Mouse (Mus musculus) hindbrain, embryonic 13.5 days (tissue): ENCODE measurements around the gene Mmp1b. TPM values are rescaled to one million over a fixed set of nuclear protein-coding genes. Genes with fewer than 3 reads are reported as not detected.
"Not testable (repeated sequence)": the region's sequence is repeated elsewhere in the genome, so short reads cannot be mapped to it uniquely, and the experiment has no call there.

Experiments used
- ATAC-seq: fragments of 200-750 bp; cut with Nextera tagmentation; 2 replicates; pipeline ENCODE4 v1.8.0; 2017; ENCODE audit warnings: moderate TSS enrichment; ENCODE audit not compliant: low FRiP score
- H3K27ac ChIP-seq: fragments of 300-500 bp; sonication (generic); 2 replicates; pipeline ENCODE4 v1.5.1; 2015; ENCODE audit warnings: inconsistent platforms, mild to moderate bottlenecking, moderate library complexity
- H3K27me3 ChIP-seq: fragments of 300-500 bp; sonication (generic); 2 replicates; pipeline ENCODE4 v1.6.1; 2015; ENCODE audit warnings: mild to moderate bottlenecking, inconsistent platforms
- H3K36me3 ChIP-seq: fragments of 300-500 bp; sonication (generic); 2 replicates; pipeline ENCODE4 v1.6.1; 2015; ENCODE audit warnings: mild to moderate bottlenecking, inconsistent platforms
- H3K4me1 ChIP-seq: fragments of 300-500 bp; sonication (generic); replicated peaks from 2 replicates; pipeline ENCODE4 v1.6.1; 2015; ENCODE audit warnings: inconsistent platforms
- H3K4me2 ChIP-seq: fragments of 300-500 bp; sonication (generic); 2 replicates; pipeline ENCODE4 v1.6.1; 2015; ENCODE audit warnings: inconsistent platforms, mild to moderate bottlenecking, moderate library complexity
- H3K4me3 ChIP-seq: fragments of 300-500 bp; sonication (generic); 2 replicates; pipeline ENCODE4 v1.5.1; 2015; ENCODE audit warnings: mild to moderate bottlenecking, inconsistent platforms
- H3K9ac ChIP-seq: fragments of 300-500 bp; sonication (generic); 2 replicates; pipeline ENCODE4 v1.6.1; 2015; ENCODE audit warnings: mild to moderate bottlenecking, inconsistent platforms
- H3K9me3 ChIP-seq: fragments of 300-500 bp; sonication (generic); 2 replicates; pipeline ENCODE4 v1.6.1; 2016; ENCODE audit warnings: inconsistent platforms
- WGBS: fragments of 180-500 bp; shearing (Covaris S2); methylation state at CpG from one replicate; pipeline ENCODE4 v1.1.7; 2015; 5-methylcytosine and 5-hydroxymethylcytosine counted together
- polyA plus RNA-seq: library from polyadenylated mRNA; unstranded; fragments of >200 nt; fragmentation: Nextera tagmentation; extraction: Ambion mirVana; gene quantifications from 2 replicates; pipeline ENCODE4 v1.2.1, GENCODE M21; 2015

Mmp1b gene
- not detected in 2 replicates for polyA plus RNA-seq

DNA sequence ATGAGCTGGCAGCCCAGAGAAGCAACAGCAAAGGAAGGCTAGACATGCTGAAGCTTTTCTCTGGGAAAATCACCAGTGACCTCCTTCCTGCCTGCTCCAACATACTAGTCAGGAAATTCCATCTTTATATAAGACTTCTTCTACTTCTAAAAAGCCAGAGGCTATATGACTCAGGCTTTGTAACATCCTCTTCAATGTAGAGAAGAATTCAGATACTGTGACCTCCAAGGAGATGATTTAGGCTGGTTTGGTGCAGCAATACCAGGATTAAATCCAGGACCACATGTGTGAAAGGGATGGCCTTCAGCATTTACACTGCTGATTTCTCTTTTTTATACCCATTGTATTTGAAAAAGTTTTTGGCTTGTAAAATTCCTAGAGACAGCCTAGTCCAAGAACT, at the start of gene Mmp1b:
TSS of gene Mmp1b (minus strand) at position 101 of the 400 bp plus-strand sequence.
- no peaks in the 10 kb centered on the region for H3K36me3 ChIP-seq
- ATAC-seq = no peak
- H3K9me3 ChIP-seq = no peaks in the 10 kb centered on the region
- H3K27me3 ChIP-seq = no peaks in the 10 kb centered on the region
- no peaks in the 10 kb centered on the region for H3K4me1 ChIP-seq
- H3K27ac ChIP-seq = no peak within 1 kb of the TSS
- H3K4me3 ChIP-seq = no peak within 1 kb of the TSS
- H3K9ac ChIP-seq = no peak within 1 kb of the TSS
- H3K4me2 ChIP-seq = no peak within 1 kb of the TSS

DNA sequence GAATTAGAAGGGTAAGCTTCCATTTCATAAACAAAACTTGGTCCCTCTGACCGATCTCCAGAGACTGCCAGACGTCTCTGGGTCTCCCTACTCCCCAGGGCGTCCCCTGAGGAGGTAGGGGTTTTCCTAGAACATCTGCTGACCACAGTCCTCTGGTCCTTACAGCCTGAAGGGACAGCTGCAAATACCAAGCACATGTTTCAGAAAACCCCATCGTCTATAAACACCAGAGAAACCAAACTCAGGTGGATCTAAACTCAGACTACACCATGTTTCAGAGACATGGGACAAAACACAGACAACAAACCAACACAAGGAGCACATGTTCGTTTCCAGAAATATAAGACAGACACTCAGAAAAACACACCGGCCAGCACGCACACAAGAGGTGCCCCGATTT, 8.7 kb upstream of the Mmp1b start:
- not testable (repeated sequence) for ATAC-seq, H3K27me3 ChIP-seq, H3K36me3 ChIP-seq, H3K4me1 ChIP-seq, H3K27ac ChIP-seq, H3K9ac ChIP-seq, H3K4me3 ChIP-seq, H3K9me3 ChIP-seq, H3K4me2 ChIP-seq
- 81% methylated on average over 8 of the region's 8 CpGs for WGBS

DNA sequence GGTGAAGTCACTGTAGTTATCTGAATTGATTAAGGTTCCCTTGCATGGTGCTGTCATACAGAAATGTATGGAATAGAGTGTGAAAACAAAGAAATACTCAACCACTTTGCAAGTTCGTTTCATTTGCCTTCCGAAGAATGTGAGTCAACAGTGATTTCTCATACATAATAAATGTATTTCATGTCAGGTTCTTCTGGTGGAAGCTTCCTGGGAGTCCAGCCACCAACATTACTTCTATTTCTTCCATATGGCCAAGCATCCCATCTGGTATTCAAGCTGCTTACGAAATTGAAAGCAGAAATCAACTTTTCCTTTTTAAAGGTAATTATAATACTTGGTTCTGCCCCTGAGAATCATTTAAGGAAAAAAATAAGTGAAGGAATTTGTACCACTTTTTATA, 33.3 kb downstream of the Mmp1b start:
- Histone ChIP-seq H3K27ac (no peak overlapping the region), H3K9me3 (no peaks in the 10 kb centered on the region), H3K27me3 (no peaks in the 10 kb centered on the region), H3K4me3 (no peak overlapping the region), H3K4me1 (no peaks in the 10 kb centered on the region), H3K36me3 (no peaks in the 10 kb centered on the region), H3K4me2 (no peak overlapping the region), H3K9ac (no peak overlapping the region)
- WGBS = 88% methylated on average over 3 of the region's 3 CpGs
- ATAC-seq = no peak

DNA sequence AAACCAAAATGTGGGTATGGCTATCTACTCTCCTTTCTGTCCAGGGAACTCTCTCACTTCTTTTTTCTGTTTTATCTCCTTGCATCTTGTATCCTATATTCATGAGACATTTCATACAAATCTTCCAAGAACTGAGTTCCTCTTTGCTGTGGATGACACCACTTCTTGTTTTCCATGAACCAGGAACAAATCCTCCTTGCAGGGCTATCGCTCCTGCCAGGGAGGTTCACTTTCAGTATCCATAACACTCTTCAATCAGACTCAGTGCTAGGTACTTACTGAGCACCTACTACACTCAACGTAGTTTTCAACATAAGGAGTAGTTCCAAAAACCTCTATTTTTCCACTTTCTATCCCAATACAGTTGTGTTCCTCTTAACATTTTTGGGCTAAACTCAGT, 42.3 kb downstream of the Mmp1b start:
- no peak overlapping the region for H3K4me2 ChIP-seq
- H3K9me3 ChIP-seq = no peaks in the 10 kb centered on the region
- H3K36me3 ChIP-seq = no peaks in the 10 kb centered on the region
- ATAC-seq = no peak
- no peak overlapping the region for H3K9ac ChIP-seq
- H3K27me3 ChIP-seq = no peaks in the 10 kb centered on the region
- H3K4me1 ChIP-seq = no peaks in the 10 kb centered on the region
- H3K27ac ChIP-seq = no peak overlapping the region
- H3K4me3 ChIP-seq = no peak overlapping the region
- 88% methylated on average over 2 of the region's 2 CpGs for WGBS

DNA sequence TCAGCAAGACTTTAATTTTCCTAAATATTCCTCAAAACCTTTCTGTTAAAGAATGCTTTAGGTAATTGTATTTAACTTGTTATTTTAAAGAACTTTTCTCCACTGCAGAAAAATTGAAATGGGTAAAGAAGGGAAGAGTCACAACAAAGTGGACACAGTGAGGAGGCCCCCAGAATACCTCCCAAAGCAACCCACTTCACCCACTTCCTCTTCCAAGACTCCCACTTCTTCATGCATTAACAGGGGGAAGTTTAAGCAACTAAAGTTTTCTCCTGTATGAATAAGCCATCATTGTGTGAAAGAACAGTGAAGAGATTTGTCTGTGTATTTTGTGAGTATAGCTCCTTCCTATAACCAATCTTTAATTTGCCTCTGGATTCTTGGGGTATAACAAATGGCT, 43.7 kb downstream of the Mmp1b start, which contains the start of gene Mmp12:
TSS of gene Mmp12 (plus strand) at position 275 of the 400 bp plus-strand sequence.
- H3K27ac ChIP-seq = no peak within 1 kb of the TSS
- H3K4me1 ChIP-seq = no peaks in the 10 kb centered on the region
- no peaks in the 10 kb centered on the region for H3K27me3 ChIP-seq
- no peak for ATAC-seq
- no peaks in the 10 kb centered on the region for H3K36me3 ChIP-seq
- H3K9me3 ChIP-seq = no peaks in the 10 kb centered on the region
- H3K4me3 ChIP-seq = no peak within 1 kb of the TSS
- no peak within 1 kb of the TSS for H3K9ac ChIP-seq
- H3K4me2 ChIP-seq = no peak within 1 kb of the TSS

DNA sequence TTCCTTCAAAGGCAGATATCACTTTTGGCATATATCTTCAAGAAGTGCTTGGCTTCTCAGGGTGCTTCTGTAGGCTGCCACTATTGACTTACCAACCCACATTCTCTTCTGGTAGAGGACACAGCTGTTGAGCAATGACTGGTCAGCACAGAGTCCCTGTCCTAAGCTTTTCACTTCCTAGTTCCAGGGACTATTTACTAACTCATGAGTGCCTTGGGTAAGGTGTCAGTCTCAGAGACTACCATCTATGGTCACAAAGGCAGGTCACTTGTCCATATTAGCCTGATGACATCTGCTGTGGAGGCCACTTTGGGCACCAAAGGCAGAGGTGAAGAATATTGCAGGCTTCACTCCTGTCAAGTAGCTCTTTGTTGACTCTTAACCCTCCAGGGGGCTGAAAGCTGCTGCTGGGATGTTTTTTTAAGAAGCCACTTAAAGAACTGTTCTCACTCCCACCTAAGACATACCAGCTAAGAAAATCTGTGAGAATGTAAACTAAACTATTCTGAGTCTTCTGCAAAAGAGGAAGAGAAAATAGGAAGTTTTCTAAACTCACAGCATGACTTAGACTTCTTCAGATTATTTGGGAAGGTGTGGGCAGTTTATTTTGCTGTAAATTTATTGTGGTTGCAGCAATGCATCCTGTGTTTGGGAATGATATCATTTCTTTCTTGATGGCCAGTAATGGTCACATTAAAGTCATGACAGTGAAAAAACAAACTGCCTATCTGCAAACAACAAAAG, 50.9 kb downstream of the Mmp1b start:
- Histone ChIP-seq H3K4me3 (no peak overlapping the region), H3K27ac (no peak overlapping the region), H3K36me3 (no peaks in the 10 kb centered on the region), H3K27me3 (no peaks in the 10 kb centered on the region), H3K4me1 (no peaks in the 10 kb centered on the region), H3K9me3 (no peaks in the 10 kb centered on the region), H3K9ac (no peak overlapping the region), H3K4me2 (no peak overlapping the region)
- no peak for ATAC-seq

DNA sequence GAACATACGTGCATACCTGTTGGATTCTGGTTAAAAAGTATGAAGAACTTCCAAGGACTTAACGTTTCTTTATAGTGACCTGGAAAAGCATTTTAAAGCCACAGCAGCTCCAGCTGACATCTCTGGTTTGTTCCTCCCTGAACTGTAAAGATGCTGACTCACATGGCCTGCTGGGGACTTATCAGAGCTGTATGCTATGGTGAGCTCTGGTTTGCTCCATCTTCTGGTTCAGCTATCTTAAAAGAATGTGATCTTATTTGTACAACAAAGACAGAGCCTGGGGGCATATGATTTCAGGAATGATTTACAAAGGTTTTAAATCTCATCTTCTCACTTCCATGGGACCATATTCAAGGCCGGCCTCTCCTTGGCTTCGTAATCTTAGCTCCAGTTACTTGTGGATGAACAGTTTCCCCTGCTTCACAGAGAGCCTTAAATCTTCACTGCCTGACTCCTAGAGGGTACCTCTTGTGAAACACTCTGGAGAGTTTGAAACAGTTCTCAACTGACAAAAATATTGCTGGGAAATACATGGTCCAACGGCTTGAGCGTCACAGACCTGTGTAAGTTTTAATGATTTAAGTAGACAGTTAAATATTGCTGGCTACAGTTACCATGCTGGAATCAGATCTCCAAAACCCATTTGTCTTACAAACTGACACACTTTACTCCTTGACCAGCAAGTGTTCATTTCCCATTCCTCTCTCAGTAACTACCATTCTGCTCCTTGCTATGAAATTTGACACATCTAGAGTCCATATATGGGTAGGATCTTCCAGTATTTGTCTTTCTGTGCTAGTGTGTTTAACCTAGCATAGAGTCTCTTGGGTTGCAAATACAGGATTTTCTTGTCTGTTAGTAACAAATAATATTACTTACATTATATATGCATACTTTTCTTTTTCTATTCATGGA, 51.8 kb downstream of the Mmp1b start:
- WGBS = 94% methylated on average over 5 of the region's 6 CpGs

DNA sequence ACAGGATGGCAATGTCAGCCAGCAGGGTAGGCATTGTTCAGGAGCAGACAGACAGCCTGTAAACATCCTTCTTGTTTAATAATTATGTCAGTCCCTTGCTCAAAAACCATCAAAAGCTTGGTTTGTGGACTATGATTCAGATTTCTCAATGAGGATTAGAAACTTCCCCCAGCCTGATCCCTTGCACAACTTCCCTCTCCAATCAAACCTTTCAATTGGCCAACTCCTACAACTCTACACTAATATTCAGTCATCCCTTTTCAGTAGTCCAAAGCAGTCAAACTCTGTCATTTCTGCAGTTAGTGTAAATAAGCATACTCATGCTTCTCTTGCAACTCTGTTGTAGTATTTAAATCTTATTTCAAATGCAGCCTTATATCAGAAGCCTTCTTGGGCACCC, 56.0 kb downstream of the Mmp1b start:
- H3K4me2 ChIP-seq = no peak overlapping the region
- H3K9me3 ChIP-seq = no peaks in the 10 kb centered on the region
- ATAC-seq = no peak
- H3K4me3 ChIP-seq = no peak overlapping the region
- H3K9ac ChIP-seq = no peak overlapping the region
- no peaks in the 10 kb centered on the region for H3K36me3 ChIP-seq
- H3K27me3 ChIP-seq = no peaks in the 10 kb centered on the region
- H3K4me1 ChIP-seq = no peaks in the 10 kb centered on the region
- H3K27ac ChIP-seq = no peak overlapping the region

More for the DNA sequence above, 51.8 kb downstream of the Mmp1b start:
- Histone ChIP-seq H3K27ac (no peak overlapping the region), H3K9ac (no peak overlapping the region), H3K27me3 (no peaks in the 10 kb centered on the region), H3K36me3 (no peaks in the 10 kb centered on the region), H3K9me3 (no peaks in the 10 kb centered on the region), H3K4me3 (no peak overlapping the region), H3K4me1 (no peaks in the 10 kb centered on the region), H3K4me2 (no peak overlapping the region)
- no peak for ATAC-seq

Other genes starting within 250 kb of the Mmp1b start
- gene Dync2h1, start 203.6 kb downstream of the Mmp1b start, polyA plus RNA-seq = 22.0 and 23.2 TPM in 2 replicates
- 115 and 117 TPM in 2 replicates for gene Dcun1d5, start 203.5 kb downstream of the Mmp1b start, polyA plus RNA-seq
- gene Mmp13, start 115.5 kb downstream of the Mmp1b start, polyA plus RNA-seq = not detected in 2 replicates
- gene Mmp12, start 43.7 kb downstream of the Mmp1b start, polyA plus RNA-seq = not detected in 2 replicates
- not detected in 2 replicates for gene Mmp3, start 57.8 kb upstream of the Mmp1b start, polyA plus RNA-seq
- gene Mmp10, start 114.3 kb upstream of the Mmp1b start, polyA plus RNA-seq = not detected in 2 replicates
- 0.10 and 0.39 TPM in 2 replicates for gene Mmp8, start 170.4 kb upstream of the Mmp1b start, polyA plus RNA-seq
- not detected in 2 replicates for gene Mmp27, start 183.3 kb upstream of the Mmp1b start, polyA plus RNA-seq
- not detected in 2 replicates for gene Mmp20, start 240.2 kb upstream of the Mmp1b start, polyA plus RNA-seq